ENCODE assay signal across 8 mouse cellular contexts in genomic region chr14:47514816-47515453, GRCm38 (mm10). TPM values are rescaled to one million over a fixed set of nuclear protein-coding genes. Genes with fewer than 3 reads are reported as not detected.
DNase-seq lines count a peak whose midpoint lies in the region; ATAC-seq lines count a peak whose summit lies in the region.

No protein-coding gene starts in this region.

- H3K4me1 ChIP-seq in midbrain, embryonic 10.5 days = no peaks in the 10 kb centered on the region

- WGBS in midbrain, embryonic 10.5 days = 78% methylated on average over 7 of the region's 7 CpGs

- no peaks in the 10 kb centered on the region for H3K36me3 ChIP-seq in midbrain, embryonic 10.5 days

- H3K4me3 ChIP-seq in midbrain, embryonic 10.5 days = no peak overlapping the region

- peak; percentile 24 for DNase-seq in gastrocnemius, postnatal 14 days
- DNase-seq in gastrocnemius, postnatal 36 days = no peak
- DNase-seq in kidney, adult 18-20 months = peak; percentile 32
- DNase-seq in lung, postnatal 10 days = peak; percentile 73
- DNase-seq in midbrain, embryonic 10.5 days (ENCODE audit: low spot score) = no peak
- no peak for DNase-seq in left cerebral cortex, adult 8-10 months (ENCODE audit: low spot score in 2 of 2)

- H3K27ac ChIP-seq in midbrain, embryonic 10.5 days (replicated peaks) = no peak overlapping the region

- H3K9me3 ChIP-seq in midbrain, embryonic 10.5 days (replicated peaks) = no peaks in the 10 kb centered on the region

- intact Hi-C loops in gastrocnemius, postnatal 14 days (cut with DNase I; ENCODE audit: low total_unique reads) = no loop called here
- intact Hi-C loops in gastrocnemius, postnatal 36 days (cut with DNase I) = loop anchor here (5.0 kb wide), 1 partner anchor 33 kb away; no protein-coding TSS in a partner anchor

- H3K27me3 ChIP-seq in midbrain, embryonic 10.5 days (ENCODE audit: low read depth, poor library complexity, severe bottlenecking) = no peaks in the 10 kb centered on the region

- 0 out of 2 replicates have a peak, but pooled peaks have one; percentile 16 for ATAC-seq in erythroblast, adult 5-6 weeks (replicated peaks; ENCODE audit: low FRiP score, poor library complexity, severe bottlenecking)
- ATAC-seq in megakaryocyte-erythroid progenitor cell, adult 5-6 weeks (replicated peaks; ENCODE audit: low FRiP score, low TSS enrichment, poor library complexity, severe bottlenecking) = no peak

RNA-seq across cellular contexts. Expression of gene Atg14, which starts 55.5 kb away (rescaled TPM):
- total RNA-seq in gastrocnemius, postnatal 14 days (2021) = 1 to 10 TPM; 5.0 to 7.8 TPM
- total RNA-seq in gastrocnemius, postnatal 36 days (2021) = 1 to 10 TPM; 6.0 to 8.1 TPM
- 11.5 and 30.7 TPM in 2 replicates for total RNA-seq in erythroblast, adult 5-6 weeks (2015; ENCODE audit: low replicate concordance)
- 49.3 and 53.5 TPM in 2 replicates for total RNA-seq in erythroblast, adult 5-6 weeks (2017; ENCODE audit: low replicate concordance)
- polyA plus RNA-seq in midbrain, embryonic 10.5 days (2016; fragmentation: Nextera tagmentation; extraction: Ambion mirVana) = 14.7 and 17.4 TPM in 2 replicates
- 10 to 100 TPM; 18.3 to 19.3 (median 18.8) TPM for total RNA-seq in left cerebral cortex, adult 8-10 months (2022)
- total RNA-seq in megakaryocyte-erythroid progenitor cell, adult 5-6 weeks (2014; fragmentation: Nextera tagmentation) = 6.1 and 8.4 TPM in 2 replicates
- total RNA-seq in megakaryocyte-erythroid progenitor cell, adult 5-6 weeks (2017) = 5.7 and 17.3 TPM in 2 replicates

Comparison
In these comparisons a context has a peak if more than half of its experiments do, and no peak if none do; other contexts are left out.
1. DNase-seq: peak in gastrocnemius, postnatal 14 days (single experiment), kidney, adult 18-20 months (single experiment) and lung, postnatal 10 days (single experiment); none in gastrocnemius, postnatal 36 days (0 of 2), midbrain, embryonic 10.5 days (single experiment) and left cerebral cortex, adult 8-10 months (0 of 2).